Mouse (Mus musculus) megakaryocyte, embryonic 14.5 days (primary cell): ENCODE results near the gene Ftcd.

ENCODE experiments used
- FLI1 ChIP-seq: IDR thresholded peaks from 2 replicates; pipeline ENCODE4 v1.6.1; 2012; ENCODE audit warnings: low read length, inconsistent platforms, mixed read lengths
- GATA1 ChIP-seq: IDR thresholded peaks from 3 replicates; pipeline ENCODE4 v1.6.1; 2012; ENCODE audit warnings: mixed read lengths, low read length, inconsistent platforms, borderline replicate concordance

- TF ChIP-seq GATA1 (no peak), FLI1 (no peak)
Measured at GRCm38 (mm10) chr10:76548218-76548617, 27.2 kb upstream of the Ftcd start.
